Mouse (Mus musculus) E14TG2a.4 (cell line): ENCODE measurements around the gene Dnmt3a.

Experiments used
- H3K27me3 ChIP-seq: 2 replicates; pipeline ENCODE4 v1.6.1; 2014; ENCODE audit warnings: low read length, control low read depth; ENCODE audit not compliant: insufficient read depth
- H3K36me3 ChIP-seq: 2 replicates; pipeline ENCODE4 v1.6.1; 2014; ENCODE audit warnings: low read length, control low read depth; ENCODE audit not compliant: insufficient read depth
- H3K4me1 ChIP-seq: replicated peaks from 2 replicates; pipeline ENCODE4 v1.6.1; 2014; ENCODE audit warnings: low read depth, low read length, control low read depth
- H3K4me3 ChIP-seq: replicated peaks from 2 replicates; pipeline ENCODE4 v1.5.1; 2014; ENCODE audit warnings: mild to moderate bottlenecking, low read length
- H3K9me3 ChIP-seq: 2 replicates; pipeline ENCODE4 v1.6.1; 2014; ENCODE audit warnings: low read length, control low read depth
- CTCF ChIP-seq: conservative IDR thresholded peaks from 2 replicates; pipeline ENCODE4 v1.5.1; 2014; ENCODE audit warnings: low read length
- NANOG ChIP-seq: IDR thresholded peaks from 2 replicates; pipeline ENCODE4 v1.6.1; 2014; ENCODE audit warnings: borderline replicate concordance, low read length, mixed read lengths
- POU5F1 ChIP-seq: IDR thresholded peaks from 2 replicates; pipeline ENCODE4 v1.6.1; 2014; ENCODE audit warnings: low read length, borderline replicate concordance

Dnmt3a gene

GRCm38 (mm10) chr12:3808396-3808981 is 2.7 kb downstream of the Dnmt3a start:
- H3K9me3 ChIP-seq: peaks cover 6% of the 10 kb centered on the region; the same call in 1 of the 2 replicates
- H3K27me3 ChIP-seq: peaks cover 50% of the 10 kb centered on the region
- H3K4me3 ChIP-seq: peak overlapping the region; percentile 82
- H3K36me3 ChIP-seq: no peaks in the 10 kb centered on the region
- TF ChIP-seq CTCF (no peak), POU5F1 (no peak), NANOG (no peak)
- H3K4me1 ChIP-seq: peaks cover 49% of the 10 kb centered on the region

GRCm38 (mm10) chr12:3809520-3810180 is 3.8 kb downstream of the Dnmt3a start:
- no peak for TF ChIP-seq CTCF
- no peak for TF ChIP-seq NANOG
- no peak for TF ChIP-seq POU5F1
- H3K27me3 ChIP-seq: peaks cover 42% of the 10 kb centered on the region
- H3K9me3 ChIP-seq: peaks cover 6% of the 10 kb centered on the region; the same call in 1 of the 2 replicates
- H3K36me3 ChIP-seq: no peaks in the 10 kb centered on the region
- no peak overlapping the region for H3K4me3 ChIP-seq
- H3K4me1 ChIP-seq: peaks cover 49% of the 10 kb centered on the region

GRCm38 (mm10) chr12:3810455-3810854 is 4.6 kb downstream of the Dnmt3a start:
- no peak overlapping the region for H3K4me3 ChIP-seq
- TF ChIP-seq NANOG (no peak), POU5F1 (no peak), CTCF (no peak)
- H3K4me1 ChIP-seq: peaks cover 53% of the 10 kb centered on the region
- H3K27me3 ChIP-seq: peaks cover 34% of the 10 kb centered on the region
- no peaks in the 10 kb centered on the region for H3K36me3 ChIP-seq
- peaks cover 6% of the 10 kb centered on the region; the same call in 1 of the 2 replicates for H3K9me3 ChIP-seq

GRCm38 (mm10) chr12:3811596-3811995 is 5.8 kb downstream of the Dnmt3a start:
- no peak for TF ChIP-seq NANOG
- TF ChIP-seq POU5F1: no peak
- TF ChIP-seq CTCF: no peak
- Histone ChIP-seq H3K9me3 (peaks cover 6% of the 10 kb centered on the region; the same call in 1 of the 2 replicates), H3K27me3 (peaks cover 27% of the 10 kb centered on the region), H3K36me3 (no peaks in the 10 kb centered on the region), H3K4me1 (peaks cover 49% of the 10 kb centered on the region), H3K4me3 (no peak overlapping the region)

GRCm38 (mm10) chr12:3812251-3812650 is 6.4 kb downstream of the Dnmt3a start:
- Histone ChIP-seq H3K4me1 (peaks cover 49% of the 10 kb centered on the region), H3K4me3 (no peak overlapping the region), H3K36me3 (no peaks in the 10 kb centered on the region), H3K27me3 (peaks cover 27% of the 10 kb centered on the region), H3K9me3 (peaks cover 6% of the 10 kb centered on the region; the same call in 1 of the 2 replicates)
- TF ChIP-seq NANOG: no peak
- TF ChIP-seq POU5F1: no peak
- no peak for TF ChIP-seq CTCF

GRCm38 (mm10) chr12:3813138-3813537 is 7.3 kb downstream of the Dnmt3a start:
- peaks cover 23% of the 10 kb centered on the region for H3K27me3 ChIP-seq
- H3K4me1 ChIP-seq: peaks cover 50% of the 10 kb centered on the region
- TF ChIP-seq CTCF: no peak
- no peak for TF ChIP-seq POU5F1
- H3K36me3 ChIP-seq: no peaks in the 10 kb centered on the region
- H3K9me3 ChIP-seq: peaks cover 6% of the 10 kb centered on the region; the same call in 1 of the 2 replicates
- no peak overlapping the region for H3K4me3 ChIP-seq

- H3K27me3 ChIP-seq: peaks cover 6% of the 10 kb centered on the region; the same call in 1 of the 2 replicates
- H3K4me1 ChIP-seq: peaks cover 40% of the 10 kb centered on the region
- TF ChIP-seq CTCF: no peak
- TF ChIP-seq NANOG: no peak
- TF ChIP-seq POU5F1: no peak
- no peaks in the 10 kb centered on the region for H3K9me3 ChIP-seq
- H3K4me3 ChIP-seq: no peak overlapping the region
- no peaks in the 10 kb centered on the region for H3K36me3 ChIP-seq
These were observed 9.6 kb downstream of the Dnmt3a start for GRCm38 (mm10) chr12:3815386-3815785.

GRCm38 (mm10) chr12:3817033-3817432 is 11.2 kb downstream of the Dnmt3a start:
- no peak overlapping the region for H3K4me3 ChIP-seq
- H3K4me1 ChIP-seq: peaks cover 26% of the 10 kb centered on the region
- no peaks in the 10 kb centered on the region for H3K9me3 ChIP-seq
- H3K36me3 ChIP-seq: no peaks in the 10 kb centered on the region
- peaks cover 13% of the 10 kb centered on the region; the same call in 1 of the 2 replicates for H3K27me3 ChIP-seq
- TF ChIP-seq CTCF (peak; percentile 34), POU5F1 (no peak)

GRCm38 (mm10) chr12:3817566-3817965 is 11.8 kb downstream of the Dnmt3a start:
- Histone ChIP-seq H3K9me3 (no peaks in the 10 kb centered on the region), H3K27me3 (peaks cover 13% of the 10 kb centered on the region; the same call in 1 of the 2 replicates)
- TF ChIP-seq NANOG: no peak
- TF ChIP-seq POU5F1: no peak

More at GRCm38 (mm10) chr12:3817566-3817965, 11.8 kb downstream of the Dnmt3a start:
- peaks cover 24% of the 10 kb centered on the region for H3K4me1 ChIP-seq
- H3K4me3 ChIP-seq: no peak overlapping the region
- no peaks in the 10 kb centered on the region for H3K36me3 ChIP-seq
